In the genomic region with DNA sequence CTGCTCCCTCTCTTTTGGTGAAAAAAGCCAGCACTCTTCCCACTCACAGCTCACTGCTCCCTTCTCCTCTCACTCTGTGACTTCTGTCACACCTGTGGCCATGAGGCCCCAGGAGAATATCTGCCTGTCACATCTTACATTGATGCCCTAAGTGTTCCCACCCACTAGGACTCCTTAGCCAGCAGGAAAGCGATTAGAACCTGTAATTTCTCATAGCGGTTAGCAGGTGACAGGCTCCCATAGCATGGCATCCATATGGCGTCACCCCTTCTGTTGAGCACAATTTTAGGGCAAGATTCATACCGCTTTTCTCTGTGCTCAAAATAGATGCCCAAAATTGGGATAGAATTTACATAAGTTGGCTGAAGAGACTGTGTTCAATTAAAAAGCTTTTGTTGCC, we compare ENCODE assay signal across 17 mouse cellular contexts.
DNase-seq lines count a peak whose midpoint lies in the region; ATAC-seq and TF ChIP-seq lines count a peak whose summit lies in the region.
"Had no signal": no experiment of that assay in that cellular context is flagged by ENCODE, and none has a peak within 500 bp of the region (broad histone marks: within the 10 kb centered on the region; RNA-seq: fewer than 3 reads in every experiment).

No protein-coding gene starts in this region.

- H3K4me3 ChIP-seq in limb, embryonic 14.5 days (replicated peaks; ENCODE audit: low read length): no peak overlapping the region
- H3K4me3 ChIP-seq in limb, embryonic 10.5 days: no peak overlapping the region
- H3K4me3 ChIP-seq in forebrain, embryonic 16.5 days (replicated peaks; ENCODE audit: low read length): no peak overlapping the region
- H3K4me3 ChIP-seq: heart, embryonic 15.5 days; hindbrain, embryonic 13.5 days; limb, embryonic 12.5 days; midbrain, embryonic 13.5 days had no signal

- H3K36me3 ChIP-seq in limb, embryonic 14.5 days (ENCODE audit: control insufficient read depth, insufficient read depth, low read length): no peaks in the 10 kb centered on the region
- no peaks in the 10 kb centered on the region for H3K36me3 ChIP-seq in limb, embryonic 10.5 days
- no peaks in the 10 kb centered on the region for H3K36me3 ChIP-seq in forebrain, embryonic 16.5 days (ENCODE audit: control insufficient read depth, insufficient read depth)
- H3K36me3 ChIP-seq: heart, embryonic 15.5 days; hindbrain, embryonic 13.5 days; limb, embryonic 12.5 days; midbrain, embryonic 13.5 days had no signal

- peaks cover 7% of the 10 kb centered on the region; the same call in 1 of the 2 replicates for H3K4me1 ChIP-seq in limb, embryonic 14.5 days (ENCODE audit: control insufficient read depth, insufficient read depth, low read length)
- H3K4me1 ChIP-seq in limb, embryonic 10.5 days: peaks cover 7% of the 10 kb centered on the region; the same call in 1 of the 2 replicates
- H3K4me1 ChIP-seq in forebrain, embryonic 16.5 days (replicated peaks; ENCODE audit: control insufficient read depth, insufficient read depth, low read length): peaks cover 21% of the 10 kb centered on the region
- H3K4me1 ChIP-seq: heart, embryonic 15.5 days; hindbrain, embryonic 13.5 days; limb, embryonic 12.5 days had no signal

- H3K27ac ChIP-seq in limb, embryonic 14.5 days (replicated peaks; ENCODE audit: low read depth, low read length): no peak overlapping the region
- H3K27ac ChIP-seq in limb, embryonic 10.5 days: no peak overlapping the region
- peak overlapping the region; percentile 31 for H3K27ac ChIP-seq in forebrain, embryonic 16.5 days (ENCODE audit: low read length)
- H3K27ac ChIP-seq: heart, embryonic 15.5 days; hindbrain, embryonic 13.5 days; limb, embryonic 12.5 days; midbrain, embryonic 13.5 days had no signal

- H3K9me3 ChIP-seq in limb, embryonic 14.5 days (ENCODE audit: control insufficient read depth, low read length): no peaks in the 10 kb centered on the region
- H3K9me3 ChIP-seq in limb, embryonic 10.5 days (replicated peaks): no peaks in the 10 kb centered on the region
- no peaks in the 10 kb centered on the region for H3K9me3 ChIP-seq in forebrain, embryonic 16.5 days (ENCODE audit: control insufficient read depth, low read length)
- H3K9me3 ChIP-seq: heart, embryonic 15.5 days; hindbrain, embryonic 13.5 days; limb, embryonic 12.5 days; midbrain, embryonic 13.5 days had no signal

- 74% methylated on average over 4 of the region's 4 CpGs for WGBS in limb, embryonic 14.5 days
- 82% methylated on average over 4 of the region's 4 CpGs for WGBS in limb, embryonic 10.5 days
- 54% methylated on average over 4 of the region's 4 CpGs for WGBS in forebrain, embryonic 16.5 days

- no peak overlapping the region for H3K9ac ChIP-seq in limb, embryonic 14.5 days (ENCODE audit: low read depth, low read length, severe bottlenecking)
- H3K9ac ChIP-seq in forebrain, embryonic 16.5 days (replicated peaks; ENCODE audit: low read depth, low read length): no peak overlapping the region
- H3K9ac ChIP-seq: heart, embryonic 15.5 days; hindbrain, embryonic 13.5 days; limb, embryonic 12.5 days; midbrain, embryonic 13.5 days had no signal

- no peak overlapping the region for H3K4me2 ChIP-seq in limb, embryonic 14.5 days (replicated peaks; ENCODE audit: low read depth, low read length, severe bottlenecking)
- H3K4me2 ChIP-seq in forebrain, embryonic 16.5 days (ENCODE audit: low read length): no peak overlapping the region
- H3K4me2 ChIP-seq: heart, embryonic 15.5 days; hindbrain, embryonic 13.5 days; limb, embryonic 12.5 days; midbrain, embryonic 13.5 days had no signal

- no peak for TF ChIP-seq POLR2A in limb, embryonic 14.5 days (IDR thresholded peaks at IDR 0.05; ENCODE audit: borderline replicate concordance, extremely low read depth, insufficient read depth, insufficient read length)

- H3K27me3 ChIP-seq in limb, embryonic 14.5 days (ENCODE audit: control insufficient read depth, insufficient read depth, low read length): no peaks in the 10 kb centered on the region
- no peaks in the 10 kb centered on the region for H3K27me3 ChIP-seq in limb, embryonic 10.5 days (ENCODE audit: low read depth, poor library complexity, severe bottlenecking)
- no peaks in the 10 kb centered on the region for H3K27me3 ChIP-seq in forebrain, embryonic 16.5 days (replicated peaks; ENCODE audit: control insufficient read depth, insufficient read depth, low read length)
- H3K27me3 ChIP-seq: heart, embryonic 15.5 days; hindbrain, embryonic 13.5 days; limb, embryonic 12.5 days; midbrain, embryonic 13.5 days had no signal

- peak; percentile 12 for DNase-seq in limb, embryonic 14.5 days (ENCODE audit: low spot score)
- DNase-seq in limb, embryonic 10.5 days (ENCODE audit: low spot score): no peak
- peak; percentile 73 for DNase-seq in layer of hippocampus, adult 9-11 months
- DNase-seq in right cerebral cortex, postnatal 36 days (ENCODE audit: low spot score in 2 of 2): peak; percentile 16 to 62
- no peak for DNase-seq in adrenal gland, postnatal 14 days
- DNase-seq in ovary, postnatal 14 days (ENCODE audit: low spot score): no peak
- DNase-seq: adrenal gland, postnatal 36 days; cerebellum, adult 11 months; kidney, postnatal 14 days; lung, postnatal 4 days; thymus, adult 2 months had no signal

- ATAC-seq in limb, embryonic 14.5 days (ENCODE audit: low FRiP score, low read depth): no peak
- peak; percentile 72 for ATAC-seq in forebrain, embryonic 16.5 days
- ATAC-seq: intestine, postnatal 0 days; midbrain, embryonic 13.5 days had no signal

Comparison
In these comparisons a context has a peak if more than half of its experiments do, and no peak if none do; other contexts are left out.
1. DNase-seq: peak in limb, embryonic 14.5 days (single experiment), layer of hippocampus, adult 9-11 months (single experiment) and right cerebral cortex, postnatal 36 days (2 of 2); none in limb, embryonic 10.5 days (single experiment), adrenal gland, postnatal 14 days (single experiment) and ovary, postnatal 14 days (single experiment).